Mouse (Mus musculus) liver, adult 2 months (tissue): ENCODE measurements around the gene Cpne8. TPM values are rescaled to one million over a fixed set of nuclear protein-coding genes. Genes with fewer than 3 reads are reported as not detected.

Experiments
- DNase-seq: peaks from one replicate; pipeline ENCODE4 v3.0.0-alpha.2; 2011; ENCODE audit warnings: low read depth, low spot score; ENCODE audit errors: extremely low read depth
- H3K27ac ChIP-seq: fragments of 200-500 bp; replicated peaks from 2 replicates; pipeline ENCODE4 v1.5.1; 2012; ENCODE audit warnings: low read depth, mild to moderate bottlenecking, control low read depth, inconsistent platforms, low read length; ENCODE audit not compliant: insufficient read depth
- H3K27me3 ChIP-seq: fragments of 200-500 bp; 2 replicates; pipeline ENCODE4 v1.6.1; 2012; ENCODE audit warnings: mild to moderate bottlenecking, moderate library complexity, low read length, inconsistent platforms; ENCODE audit not compliant: control insufficient read depth, insufficient read depth
- H3K36me3 ChIP-seq: fragments of 200-500 bp; 2 replicates; pipeline ENCODE4 v1.6.1; 2012; ENCODE audit warnings: low read length, inconsistent platforms; ENCODE audit not compliant: control insufficient read depth, insufficient read depth
- H3K4me1 ChIP-seq: fragments of 200-500 bp; 2 replicates; pipeline ENCODE4 v1.6.1; 2011; ENCODE audit warnings: low read length; ENCODE audit not compliant: control insufficient read depth, insufficient read depth
- H3K4me3 ChIP-seq: fragments of 200-500 bp; 2 replicates; pipeline ENCODE4 v1.5.1; 2011; ENCODE audit warnings: low read depth, mild to moderate bottlenecking, control low read depth, low read length, moderate library complexity; ENCODE audit not compliant: insufficient read depth
- H3K79me2 ChIP-seq: fragments of 200-500 bp; 2 replicates; pipeline ENCODE4 v1.6.1; 2012; ENCODE audit warnings: inconsistent platforms, mild to moderate bottlenecking, low read length, moderate library complexity; ENCODE audit not compliant: control insufficient read depth, insufficient read depth
- H3K9ac ChIP-seq: fragments of 200-500 bp; 2 replicates; pipeline ENCODE4 v1.6.1; 2012; ENCODE audit warnings: low read depth, mild to moderate bottlenecking, control low read depth, inconsistent platforms, low read length
- CTCF ChIP-seq: fragments of 200-500 bp; IDR thresholded peaks from 2 replicates; pipeline ENCODE4 v1.5.1; 2011; ENCODE audit warnings: low read depth, low read length, control low read depth
- POLR2A ChIP-seq: fragments of 200-500 bp; IDR thresholded peaks from 2 replicates; pipeline ENCODE4 v1.6.1; 2011; ENCODE audit warnings: low read length, control low read depth; ENCODE audit not compliant: insufficient read depth; ENCODE audit errors: extremely low read depth
- WGBS: fragments of 180-500 bp; shearing (Covaris S2); methylation state at CpG from one replicate; pipeline ENCODE4 v1.1.7; 2018; 5-methylcytosine and 5-hydroxymethylcytosine counted together
- polyA plus RNA-seq: library from polyadenylated mRNA; depleted of rRNA; stranded (reverse); fragments of >200 nt; gene quantifications from 2 replicates; pipeline ENCODE4 v1.2.3, GENCODE M21; 2012
- total RNA-seq: library from RNA; depleted of rRNA; stranded (reverse); fragments of >200 nt; gene quantifications from 2 replicates; pipeline ENCODE4 v1.2.3, GENCODE M21; 2014

Cpne8 gene
- total and polyA plus RNA-seq, 2 experiments, result 3.3 to 4.3 TPM

GRCm38 (mm10) chr15:90543447-90543846, 135.8 kb downstream of the Cpne8 start:
- DNase-seq, result no peak
- TF ChIP-seq POLR2A (no peak), CTCF (no peak)
- Histone ChIP-seq H3K9ac (no peak overlapping the region), H3K4me3 (no peak overlapping the region), H3K79me2 (no peaks in the 10 kb centered on the region), H3K36me3 (no peaks in the 10 kb centered on the region), H3K27ac (no peak overlapping the region), H3K27me3 (no peaks in the 10 kb centered on the region), H3K4me1 (no peaks in the 10 kb centered on the region)
- WGBS, result 77% methylated on average over 5 of the region's 5 CpGs

GRCm38 (mm10) chr15:90542126-90542525, 137.1 kb downstream of the Cpne8 start:
- Histone ChIP-seq H3K27me3 (no peaks in the 10 kb centered on the region), H3K4me3 (no peak overlapping the region), H3K36me3 (no peaks in the 10 kb centered on the region), H3K4me1 (no peaks in the 10 kb centered on the region), H3K27ac (no peak overlapping the region), H3K79me2 (no peaks in the 10 kb centered on the region), H3K9ac (no peak overlapping the region)
- DNase-seq, result no peak
- no peak for TF ChIP-seq POLR2A
- TF ChIP-seq CTCF, result no peak

DNA sequence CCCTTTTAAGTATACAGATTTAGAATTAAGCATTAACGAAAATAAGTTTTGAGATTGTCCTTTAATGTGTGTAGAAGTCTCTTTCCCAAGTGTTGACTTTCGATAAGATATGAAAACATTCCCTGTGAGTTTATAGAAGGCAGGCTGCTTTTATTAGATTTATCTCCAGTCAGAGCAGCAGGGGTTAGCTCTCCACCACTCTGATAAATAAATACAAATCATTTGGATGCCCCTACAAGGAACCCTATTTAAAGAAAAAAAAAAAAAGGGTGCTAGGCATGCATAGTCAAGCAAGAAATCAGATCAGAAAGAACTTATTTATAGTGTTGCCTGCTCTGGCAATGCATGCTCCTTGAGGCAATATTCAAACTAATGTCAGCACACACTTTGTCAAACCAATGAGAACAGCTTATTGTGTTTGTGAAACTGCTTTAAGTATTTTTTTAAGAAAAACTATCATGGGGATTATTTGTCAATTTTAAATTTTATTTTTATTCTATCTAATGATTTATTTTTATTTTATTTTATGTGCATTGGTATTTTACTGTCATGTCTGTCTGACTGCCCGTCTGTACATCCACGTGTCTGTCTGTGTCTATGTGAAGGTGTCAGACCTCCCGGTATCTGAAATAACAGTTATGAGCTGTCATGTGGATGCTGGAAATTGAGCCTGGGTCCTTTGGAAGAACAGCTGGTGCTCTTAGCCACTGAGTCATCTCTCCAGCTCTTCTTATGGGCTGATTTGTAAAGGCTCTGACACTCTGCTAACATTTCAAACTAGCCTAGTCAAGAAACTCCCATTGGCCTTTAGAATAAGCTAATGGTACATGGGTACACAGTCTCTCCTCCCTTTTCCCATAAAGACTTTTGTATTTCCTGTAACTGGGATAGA, 142.7 kb downstream of the Cpne8 start:
- no peak for DNase-seq
- no peaks in the 10 kb centered on the region for H3K27me3 ChIP-seq
- no peak overlapping the region for H3K27ac ChIP-seq
- H3K4me1 ChIP-seq, result no peaks in the 10 kb centered on the region
- WGBS, result 84% methylated on average over 5 of the region's 5 CpGs
- no peak overlapping the region for H3K9ac ChIP-seq
- H3K36me3 ChIP-seq, result no peaks in the 10 kb centered on the region
- TF ChIP-seq CTCF (no peak), POLR2A (no peak)
- H3K4me3 ChIP-seq, result no peak overlapping the region
- H3K79me2 ChIP-seq, result no peaks in the 10 kb centered on the region

DNA sequence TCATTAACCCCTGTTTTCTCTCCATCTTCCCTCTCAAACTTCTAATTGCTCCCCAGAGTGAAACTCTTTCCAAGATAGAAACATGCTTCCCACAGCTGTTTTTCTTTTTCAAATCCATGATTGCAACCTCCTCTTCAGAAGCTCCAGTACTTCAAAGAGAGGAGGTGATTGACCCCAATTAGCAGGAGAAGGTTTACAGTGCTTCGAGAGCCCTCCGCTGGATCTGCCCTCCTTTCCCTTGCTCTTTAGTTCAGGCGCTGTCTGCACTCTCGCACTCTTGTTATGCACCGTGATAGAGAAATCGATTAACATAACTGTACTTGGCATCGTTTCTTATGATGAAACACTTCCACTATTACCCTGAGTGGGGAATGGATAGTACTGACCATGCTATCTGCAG, 143.5 kb downstream of the Cpne8 start:
- no peak overlapping the region for H3K4me3 ChIP-seq
- peak; percentile 21 for DNase-seq
- 79% methylated on average over 7 of the region's 7 CpGs for WGBS
- H3K79me2 ChIP-seq, result no peaks in the 10 kb centered on the region
- H3K9ac ChIP-seq, result no peak overlapping the region
- no peaks in the 10 kb centered on the region for H3K36me3 ChIP-seq
- H3K27me3 ChIP-seq, result no peaks in the 10 kb centered on the region
- no peak overlapping the region for H3K27ac ChIP-seq
- no peaks in the 10 kb centered on the region for H3K4me1 ChIP-seq
- no peak for TF ChIP-seq CTCF

GRCm38 (mm10) chr15:90512769-90513168, 166.5 kb downstream of the Cpne8 start:
- Histone ChIP-seq H3K4me1 (no peaks in the 10 kb centered on the region), H3K27me3 (no peaks in the 10 kb centered on the region), H3K36me3 (no peaks in the 10 kb centered on the region), H3K9ac (no peak overlapping the region), H3K4me3 (no peak overlapping the region), H3K79me2 (no peaks in the 10 kb centered on the region), H3K27ac (no peak overlapping the region)
- no peak for DNase-seq
- TF ChIP-seq CTCF (no peak), POLR2A (no peak)
- 95% methylated on average over 4 of the region's 4 CpGs for WGBS

DNA sequence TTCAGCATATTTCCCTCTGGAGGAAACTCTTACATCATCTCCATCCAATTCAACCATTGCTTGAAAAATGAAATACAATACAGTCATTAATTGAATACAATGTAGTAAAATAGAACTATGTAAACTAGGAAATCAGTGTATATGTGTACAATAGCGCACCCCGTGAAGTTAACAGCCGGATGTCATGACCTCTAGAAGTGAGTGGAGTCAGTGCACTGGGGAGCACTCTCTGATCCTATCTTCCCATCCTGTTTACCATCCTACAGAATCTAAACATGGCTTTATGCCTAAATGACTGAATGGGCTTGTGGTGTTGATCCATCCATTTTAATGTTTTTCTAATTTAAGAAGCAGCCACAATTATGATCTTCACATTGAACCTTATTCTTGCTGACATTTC, 182.2 kb downstream of the Cpne8 start:
- no peak overlapping the region for H3K27ac ChIP-seq
- no peaks in the 10 kb centered on the region for H3K27me3 ChIP-seq
- no peaks in the 10 kb centered on the region for H3K4me1 ChIP-seq
- TF ChIP-seq CTCF (no peak), POLR2A (no peak)
- no peaks in the 10 kb centered on the region for H3K79me2 ChIP-seq
- H3K36me3 ChIP-seq, result peaks cover 2% of the 10 kb centered on the region; the same call in 1 of the 2 replicates
- no peak overlapping the region for H3K9ac ChIP-seq
- H3K4me3 ChIP-seq, result no peak overlapping the region
- no peak for DNase-seq
- WGBS, result 86% methylated on average over 3 of the region's 3 CpGs
